Mouse (Mus musculus): ENCODE measurements around the gene Eif5a.

GRCm38 (mm10) chr11:69956218-69956617, 34.5 kb upstream of the Eif5a start:
- TF ChIP-seq CTCF (IDR thresholded peaks at IDR 0.05; ENCODE audit: extremely low read depth, insufficient read length, insufficient replicate concordance, low read depth, low read length) (no peak), POLR2A (IDR thresholded peaks at IDR 0.05; ENCODE audit: low read depth, low read length) (no peak)

All from small intestine, adult 2 months (tissue).